Mouse (Mus musculus): ENCODE data around the gene Mef2d.

The Mef2d gene

DNA sequence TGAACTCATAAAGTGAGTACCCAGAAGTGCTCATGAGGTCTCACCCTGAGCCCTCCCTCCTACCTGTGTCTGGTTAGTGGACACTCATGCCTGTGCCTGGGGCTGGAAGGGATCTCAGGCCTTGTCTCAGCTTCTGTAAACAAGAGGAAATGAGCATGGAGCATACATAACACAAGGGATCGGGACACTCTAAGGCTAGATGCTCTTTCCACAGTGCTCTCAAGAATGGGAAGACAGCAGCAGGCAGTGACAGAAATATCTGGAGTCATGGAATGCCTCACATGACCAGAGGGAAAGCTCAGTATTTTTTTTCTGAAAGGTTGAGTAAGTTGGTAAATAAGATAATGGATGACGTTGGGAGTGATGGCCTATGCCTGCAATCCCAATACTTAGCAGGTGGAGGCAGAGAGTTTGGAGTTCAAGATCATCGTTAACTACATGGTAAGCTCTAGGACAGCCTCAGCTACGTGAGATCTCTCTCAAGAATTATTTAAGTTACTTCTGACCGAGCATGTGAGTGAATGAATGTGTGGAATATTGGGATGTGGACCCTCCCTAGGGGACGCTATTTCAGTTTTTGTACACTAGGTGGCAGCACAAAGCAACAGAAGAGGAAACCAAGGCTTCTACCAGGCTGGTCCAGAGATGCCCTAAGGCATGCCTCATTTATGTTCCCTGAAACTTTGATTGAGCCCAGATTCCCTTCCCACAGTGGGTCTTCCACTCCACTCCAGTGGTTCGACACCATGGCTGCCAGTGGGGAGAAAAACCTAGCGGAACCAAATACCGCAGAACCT, 49.8 kb downstream of the Mef2d start:
- peak; percentile 54 for DNase-seq

DNA sequence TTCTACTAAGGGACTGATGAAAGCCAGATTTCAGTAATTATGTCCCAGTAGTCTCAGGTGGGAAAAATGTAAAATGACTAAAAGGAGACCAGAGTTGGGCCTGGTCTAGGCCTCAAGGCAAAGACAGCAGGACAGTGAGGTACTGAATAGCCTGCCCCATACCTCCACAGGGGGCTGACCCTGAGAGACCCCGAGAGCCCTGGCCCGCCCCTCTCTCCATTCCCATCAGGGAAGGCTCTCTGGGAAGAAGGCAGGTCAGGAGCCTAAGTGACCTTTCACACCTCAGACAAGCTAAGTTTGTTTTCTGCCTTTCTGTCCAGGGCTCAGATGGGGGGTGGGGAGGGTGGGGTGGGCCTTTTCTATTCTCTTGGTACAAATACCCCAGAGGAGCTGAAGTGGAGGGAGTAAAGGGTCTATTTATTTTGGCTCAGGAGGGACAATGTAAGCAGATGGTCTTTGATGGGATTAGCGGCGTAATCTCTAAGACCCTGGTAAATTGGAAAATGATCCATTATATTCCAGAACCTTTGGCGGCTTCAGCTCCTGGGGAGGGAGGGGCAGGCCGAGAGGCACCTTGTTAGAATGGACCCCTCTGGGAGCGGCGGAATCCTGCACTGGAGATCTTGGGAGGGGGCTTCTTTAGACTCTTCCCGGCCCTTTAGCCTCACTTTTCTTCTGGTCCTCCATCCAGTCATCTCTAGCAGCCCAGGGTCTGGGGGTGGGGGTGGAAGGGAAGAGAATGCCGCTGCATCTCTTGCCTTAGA, 55.8 kb downstream of the Mef2d start:
- no peak for DNase-seq

DNA sequence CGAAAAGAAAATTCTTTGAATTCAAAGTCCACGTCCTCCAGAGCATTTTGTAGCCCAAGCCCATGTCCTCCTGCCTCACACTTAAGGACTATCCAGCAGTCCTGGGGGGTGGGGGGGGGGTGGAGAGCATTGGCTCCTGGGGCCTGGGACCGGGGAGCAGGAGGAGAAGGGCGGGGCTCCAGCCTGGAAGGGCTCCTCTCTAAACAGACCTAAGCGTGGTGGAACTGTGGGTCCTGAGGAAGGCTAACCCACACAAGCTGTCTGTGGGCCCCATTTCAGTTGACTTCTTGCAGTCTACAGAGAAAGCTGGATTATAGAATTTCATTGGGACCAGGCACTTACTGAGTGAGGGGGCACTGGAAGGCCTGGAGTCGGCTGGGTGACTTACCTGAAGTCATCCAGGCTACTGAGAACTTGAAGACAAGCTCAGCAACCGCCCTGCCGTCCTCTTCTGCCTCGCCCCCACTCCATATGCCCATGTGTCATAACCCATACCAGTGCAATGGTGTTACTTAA, 56.4 kb downstream of the Mef2d start:
- DNase-seq, result no peak

DNA sequence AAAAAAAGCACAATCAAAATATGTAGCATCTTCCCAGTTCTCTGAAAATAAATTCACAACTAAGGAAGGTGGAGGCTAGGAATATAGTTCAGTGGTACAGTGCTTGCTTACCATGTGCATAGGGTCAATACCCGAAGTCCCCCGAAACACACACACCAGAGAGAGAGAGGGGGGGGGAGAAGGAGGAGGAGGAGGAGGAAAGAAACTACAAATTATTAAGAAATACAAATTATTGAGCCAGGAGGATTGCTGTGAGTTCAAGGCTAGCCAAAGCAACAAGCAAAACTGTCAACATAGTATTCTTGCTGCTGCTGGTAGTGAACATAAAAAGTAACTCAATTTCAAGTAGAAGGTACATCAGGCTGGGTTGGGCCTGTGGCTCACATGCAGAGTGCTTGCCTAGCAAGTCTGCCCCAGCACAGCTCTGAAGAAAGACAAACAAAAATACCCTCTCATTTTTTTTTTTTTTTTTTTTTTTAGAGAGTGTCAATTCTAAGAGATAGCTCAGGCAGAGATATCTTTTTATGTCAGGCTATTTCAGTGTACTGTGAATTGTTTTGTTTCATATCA, 57.5 kb downstream of the Mef2d start:
- no peak for DNase-seq

DNA sequence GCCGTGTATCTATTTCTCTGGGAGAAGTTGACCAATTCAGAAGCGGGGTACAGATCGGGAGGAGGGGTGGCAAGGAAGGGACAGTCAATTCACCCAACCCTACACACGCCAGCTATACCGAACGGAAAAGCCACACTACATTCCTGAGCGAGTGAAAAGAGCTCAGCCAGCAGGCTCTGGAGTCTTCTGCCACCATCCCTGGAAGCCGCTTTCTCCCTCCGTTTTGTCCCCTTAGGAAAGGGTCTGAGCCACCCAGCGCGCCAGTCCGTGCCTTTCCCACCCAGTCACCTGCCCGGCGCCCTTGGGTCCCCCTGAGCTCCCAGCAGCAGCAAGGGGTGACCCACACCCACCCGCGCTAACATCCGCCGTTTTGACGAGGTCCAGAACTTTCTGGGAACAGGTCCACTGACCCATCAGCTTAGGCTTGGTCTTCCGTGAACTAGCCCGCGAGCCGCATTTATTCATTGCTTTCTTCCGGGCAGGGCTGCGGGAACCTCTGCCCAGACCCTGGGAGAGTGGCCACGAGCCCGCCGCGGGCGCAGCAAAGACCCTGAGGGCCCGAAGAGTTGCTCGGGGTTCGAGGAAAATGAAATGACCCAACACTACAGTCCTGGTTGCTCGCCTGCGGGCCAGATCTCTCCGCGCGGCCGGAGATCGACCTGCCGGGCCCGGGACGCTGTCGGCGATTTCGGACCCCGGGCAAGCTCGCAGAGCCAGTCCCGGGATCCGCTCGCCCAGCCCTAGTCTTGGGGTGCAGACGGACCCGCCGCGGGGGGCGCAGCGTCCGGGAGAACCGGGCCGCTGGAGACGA, 58.2 kb downstream of the Mef2d start:
- DNase-seq, result no peak

DNA sequence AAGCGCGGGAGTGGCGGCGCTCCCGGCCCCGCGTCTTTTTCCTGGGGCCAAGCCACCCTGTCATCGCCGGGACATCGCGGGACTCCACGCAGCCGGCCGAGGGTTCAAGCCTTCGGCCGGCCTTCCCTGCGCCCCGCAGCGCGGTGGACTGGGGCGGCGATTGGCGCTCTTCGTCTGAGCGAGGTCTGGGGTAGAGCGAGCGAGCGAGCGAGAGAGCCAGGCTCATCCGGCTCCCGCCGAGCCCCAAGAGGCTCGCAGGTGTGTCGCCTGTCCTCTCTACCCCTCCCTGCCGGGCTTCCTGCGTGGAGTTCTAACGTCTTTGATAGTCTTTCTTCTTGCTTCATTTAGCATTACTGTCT, 58.8 kb downstream of the Mef2d start:
- no peak for DNase-seq

DNA sequence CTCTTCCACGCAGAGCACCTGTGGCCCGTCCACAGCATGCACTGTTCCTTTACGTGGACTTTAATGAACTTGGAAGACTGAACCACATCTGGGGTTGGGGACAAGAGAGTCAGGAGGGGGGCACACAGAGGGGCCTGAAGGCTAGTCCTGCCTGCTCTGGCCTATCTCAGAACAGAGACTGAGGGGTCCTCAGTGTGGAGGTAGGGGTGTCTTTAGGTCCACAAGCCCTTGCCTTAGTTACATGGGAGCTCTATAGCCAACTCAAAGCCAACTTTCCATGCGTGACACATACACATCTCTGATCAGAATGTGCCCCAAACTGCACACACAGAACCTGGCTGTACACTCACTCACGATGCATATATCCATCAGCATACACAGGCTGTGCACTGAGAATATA, 59.5 kb downstream of the Mef2d start:
- no peak for DNase-seq

DNA sequence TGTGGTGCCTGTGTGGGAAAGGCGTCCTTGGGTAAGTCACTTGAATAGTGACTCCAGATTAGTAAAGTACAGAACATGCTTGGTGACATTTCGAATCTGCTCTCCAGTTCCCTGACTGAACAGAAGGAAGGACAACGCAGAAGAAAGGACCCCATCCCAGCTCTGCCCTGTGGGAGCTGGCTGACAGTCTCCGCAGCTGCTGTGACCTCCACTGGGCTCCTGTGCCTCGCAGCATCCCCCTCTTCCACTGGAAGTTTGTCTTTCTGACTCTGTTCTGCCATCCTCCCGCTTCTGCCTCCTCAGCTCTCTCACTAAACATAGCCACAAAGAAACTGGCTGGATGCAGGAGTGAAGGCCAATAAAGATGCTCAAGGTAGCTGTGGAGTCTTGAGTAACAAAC, 60.8 kb downstream of the Mef2d start:
- no peak for DNase-seq

DNA sequence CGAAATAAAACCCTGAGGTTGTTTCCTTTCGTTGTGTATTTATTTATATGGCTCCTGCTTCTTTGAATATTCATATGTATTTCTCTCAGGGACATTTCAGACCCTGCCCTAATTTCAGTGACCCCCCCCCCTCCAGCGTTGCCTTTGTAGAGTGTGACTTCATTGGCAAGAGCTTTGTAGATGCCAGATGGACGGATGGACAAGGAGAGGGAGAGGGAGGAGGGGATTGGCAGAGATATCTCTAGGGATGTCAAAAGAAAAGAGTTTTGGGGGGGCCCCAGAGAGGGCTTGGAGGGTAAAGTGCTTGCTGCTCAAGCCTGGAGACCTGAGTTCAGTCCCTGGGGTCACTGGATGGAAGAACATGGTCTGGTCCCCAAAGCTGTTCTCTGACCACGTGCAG, 61.3 kb downstream of the Mef2d start:
- DNase-seq, result no peak

DNA sequence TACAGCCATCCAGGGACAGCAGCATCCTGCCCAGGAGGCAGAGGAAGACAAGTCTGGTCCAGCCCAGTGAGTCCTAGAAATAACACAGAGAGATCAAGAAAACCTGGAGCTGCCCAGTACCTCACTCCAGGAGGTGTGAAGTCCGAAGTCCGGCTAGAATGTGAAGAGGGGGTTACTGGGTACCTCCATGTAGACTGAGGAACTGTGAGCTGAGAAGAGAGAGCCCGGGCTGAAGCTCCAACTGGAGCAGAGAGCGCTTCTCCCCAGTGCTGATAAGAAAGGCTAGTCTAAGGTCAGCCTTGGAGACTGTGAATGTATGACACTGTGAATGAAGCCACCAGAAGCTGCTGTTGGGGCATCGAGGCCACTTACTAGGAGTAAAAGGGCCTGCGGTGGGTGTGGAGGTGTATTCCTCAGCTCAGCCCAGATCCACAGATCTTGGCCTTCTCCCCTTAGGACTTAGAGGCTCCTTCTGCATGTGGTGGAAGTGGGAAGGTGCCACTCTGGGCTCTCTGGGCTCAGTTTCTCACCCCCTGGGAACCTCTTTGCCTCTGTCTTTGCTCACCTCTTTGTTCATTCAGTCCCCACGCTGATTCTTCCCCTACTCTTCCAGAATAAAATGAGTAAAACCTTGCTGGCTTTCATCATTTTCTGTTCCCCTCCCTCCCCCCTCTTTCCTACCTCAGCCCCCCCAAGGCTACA, 62.0 kb downstream of the Mef2d start:
- DNase-seq, result no peak

DNA sequence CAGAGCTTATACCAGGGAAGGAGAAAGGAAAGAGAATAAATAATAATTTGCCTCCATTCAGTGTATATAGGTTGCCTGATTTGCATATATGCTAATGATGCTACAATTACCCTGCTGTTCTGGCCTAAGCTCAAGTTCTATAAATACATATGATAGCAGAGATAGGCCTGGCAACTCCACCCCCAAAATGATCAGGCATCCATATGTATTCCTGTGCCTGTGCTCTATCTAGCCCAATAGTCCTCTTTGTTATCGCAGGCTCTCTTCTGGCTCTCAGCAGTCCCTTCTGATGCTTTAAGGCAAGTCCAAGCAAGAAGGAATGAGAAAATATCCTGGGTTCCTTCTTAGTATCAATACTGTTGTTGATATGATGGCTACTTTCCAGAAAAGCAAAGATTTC, 62.6 kb downstream of the Mef2d start:
- DNase-seq, result no peak

DNA sequence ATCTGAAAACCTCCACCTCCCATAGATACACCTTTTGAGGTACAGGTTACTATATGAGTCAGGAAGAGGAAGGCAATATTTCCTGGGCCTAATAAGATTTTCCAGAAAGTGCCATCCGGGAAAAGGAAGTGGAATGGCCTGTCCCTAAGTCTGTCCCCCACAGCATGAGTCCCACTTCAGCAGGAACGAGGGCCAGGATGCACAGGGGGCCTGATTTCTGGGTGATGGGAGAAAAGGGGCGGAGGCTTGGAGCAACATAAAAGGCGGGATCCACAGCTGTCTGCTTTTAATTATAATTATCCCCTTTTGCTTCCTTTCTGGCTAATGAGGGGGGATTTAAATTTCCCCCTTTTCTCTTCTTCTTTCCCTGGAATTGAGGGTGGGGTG, 63.0 kb downstream of the Mef2d start:
- DNase-seq, result no peak

DNA sequence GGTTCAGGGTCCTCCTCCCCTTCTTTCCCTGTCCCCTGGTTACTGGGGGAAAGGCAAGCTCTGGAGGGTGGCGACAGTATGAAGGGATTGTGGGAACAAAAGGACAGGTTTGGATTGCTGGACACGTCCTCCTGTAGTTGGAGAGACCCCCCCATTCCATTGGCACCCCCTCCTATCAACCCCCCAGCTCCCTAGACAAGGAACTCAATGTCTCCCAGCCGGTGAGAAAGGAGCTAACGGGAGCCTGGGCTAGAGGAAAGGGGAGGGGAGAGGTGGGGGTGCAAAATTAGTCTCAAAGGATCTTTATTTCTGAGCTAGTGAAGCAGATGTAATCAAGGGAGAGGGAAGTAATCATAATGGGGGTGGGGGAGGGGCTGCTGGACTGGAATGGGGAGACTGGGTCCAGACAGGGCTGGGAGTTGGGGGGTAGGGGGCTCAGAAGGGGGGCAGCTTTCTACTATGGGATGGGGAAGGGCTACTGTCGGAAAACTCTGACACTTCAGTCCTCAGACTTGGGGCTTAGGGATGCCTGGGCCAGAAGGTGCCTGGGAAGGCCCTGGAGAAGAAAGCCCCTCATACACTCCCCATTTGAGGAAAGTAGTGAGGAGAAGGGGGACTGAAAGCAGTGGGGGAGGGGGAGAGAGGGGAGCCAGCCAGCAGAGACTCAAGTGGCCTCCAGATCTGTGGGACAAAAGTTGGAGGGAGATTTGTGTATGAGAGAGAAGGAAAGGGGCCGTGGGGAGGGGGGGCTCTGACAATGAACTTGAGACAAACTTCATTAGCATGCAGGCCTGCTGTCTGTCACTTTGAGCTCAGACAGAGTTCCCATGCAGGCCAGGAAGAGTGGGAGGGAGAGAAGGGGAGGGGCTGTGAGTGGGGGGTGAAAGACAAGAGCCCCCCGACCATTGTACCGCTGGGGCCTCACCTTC, 63.7 kb downstream of the Mef2d start:
- no peak for DNase-seq

DNA sequence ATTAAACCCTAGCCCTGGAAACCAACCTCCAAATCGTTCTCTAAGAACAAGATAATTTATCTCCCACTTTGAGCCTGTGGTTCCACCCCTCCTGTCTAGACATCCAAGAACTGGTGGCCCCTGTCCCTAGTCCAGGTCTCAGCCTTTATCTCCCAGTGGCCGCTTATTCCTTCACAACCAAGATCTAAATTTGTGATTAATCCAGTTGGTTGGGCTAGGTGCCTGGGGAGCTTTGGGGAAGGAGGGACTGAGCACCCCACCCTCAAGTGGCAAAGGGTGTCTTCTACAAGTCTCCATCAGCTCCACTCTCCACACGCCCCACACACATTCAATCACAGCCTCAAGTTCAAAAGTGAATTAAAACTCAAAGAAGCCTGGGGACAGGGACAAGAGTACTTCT, 64.3 kb downstream of the Mef2d start:
- no peak for DNase-seq

DNA sequence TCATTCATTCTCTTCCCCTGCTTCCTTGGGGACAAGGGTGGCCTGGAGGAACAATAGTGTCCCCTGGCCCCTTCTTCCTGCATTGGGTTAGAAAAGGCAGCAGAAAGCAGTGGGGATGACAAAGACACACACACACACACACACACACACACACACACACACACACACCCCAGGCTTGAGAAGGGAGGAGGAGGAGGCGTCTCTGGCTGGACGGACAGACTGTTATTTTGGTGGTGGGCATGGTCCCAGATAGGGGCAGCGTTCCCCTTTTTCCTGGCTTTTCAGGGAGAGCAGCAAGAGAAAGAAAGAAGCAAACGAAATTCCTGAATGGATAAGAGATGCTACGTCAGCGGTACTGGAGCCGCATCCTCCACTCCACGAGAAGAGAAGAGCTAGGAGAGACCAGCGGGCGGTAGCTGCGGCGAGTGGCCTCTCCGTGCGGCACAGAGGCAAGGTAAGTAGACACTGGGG, 64.8 kb downstream of the Mef2d start:
- no peak for DNase-seq

DNA sequence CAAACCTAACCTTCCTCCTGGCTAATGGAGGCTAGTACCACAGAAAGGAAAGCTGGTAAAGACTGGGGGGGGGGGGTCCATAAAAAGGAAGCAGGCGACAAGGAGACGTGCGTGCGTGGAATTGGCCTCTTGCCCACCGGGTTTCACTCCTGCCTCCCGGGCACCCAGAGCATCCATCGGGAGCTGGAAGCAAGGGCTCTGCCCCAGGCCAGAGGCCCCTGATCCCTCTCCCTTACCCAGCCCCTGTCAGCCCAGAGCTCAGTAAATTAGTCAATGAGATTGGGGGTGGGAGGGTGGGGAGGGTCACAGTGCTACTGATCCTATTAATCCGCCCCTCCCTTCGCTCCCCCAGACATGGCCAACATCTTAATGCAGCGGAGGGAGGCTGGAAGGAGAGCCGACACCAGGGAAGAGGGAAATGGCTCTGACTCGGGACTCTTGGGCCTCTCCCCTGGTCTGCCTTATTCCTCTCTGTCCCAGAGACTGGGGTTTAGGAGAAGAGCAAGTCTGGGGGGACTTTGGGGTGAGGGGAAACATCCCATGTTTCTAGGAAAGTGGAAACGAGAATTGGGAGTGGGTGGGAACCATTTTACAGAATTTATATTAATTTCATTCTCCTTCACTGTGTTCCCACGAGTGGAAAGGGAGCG, 65.4 kb downstream of the Mef2d start:
- no peak for DNase-seq

DNA sequence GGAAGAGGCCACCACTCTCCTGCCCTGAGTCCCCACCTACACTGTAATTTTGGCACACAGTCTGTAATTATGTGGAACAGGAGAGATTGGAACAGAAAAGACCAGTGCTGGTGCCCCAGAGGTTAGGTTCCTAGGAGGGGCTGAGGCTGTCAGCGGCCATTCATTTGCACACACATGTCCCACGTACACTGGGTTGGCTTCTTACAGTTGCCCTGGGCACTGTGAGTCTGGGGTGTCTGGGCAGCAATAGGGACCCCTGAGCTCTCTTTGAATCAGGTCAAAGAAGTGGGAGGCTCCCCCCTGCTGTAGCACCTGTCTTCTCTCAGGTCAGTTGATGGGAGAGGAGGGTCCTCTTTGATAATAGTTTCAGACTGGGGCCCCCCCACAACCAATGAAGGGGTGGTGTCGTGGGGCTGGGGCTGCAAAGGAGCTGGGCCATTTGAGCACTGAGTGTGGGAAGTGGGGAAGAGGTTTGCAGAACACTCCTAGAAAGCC, 66.1 kb downstream of the Mef2d start:
- DNase-seq, result no peak

DNA sequence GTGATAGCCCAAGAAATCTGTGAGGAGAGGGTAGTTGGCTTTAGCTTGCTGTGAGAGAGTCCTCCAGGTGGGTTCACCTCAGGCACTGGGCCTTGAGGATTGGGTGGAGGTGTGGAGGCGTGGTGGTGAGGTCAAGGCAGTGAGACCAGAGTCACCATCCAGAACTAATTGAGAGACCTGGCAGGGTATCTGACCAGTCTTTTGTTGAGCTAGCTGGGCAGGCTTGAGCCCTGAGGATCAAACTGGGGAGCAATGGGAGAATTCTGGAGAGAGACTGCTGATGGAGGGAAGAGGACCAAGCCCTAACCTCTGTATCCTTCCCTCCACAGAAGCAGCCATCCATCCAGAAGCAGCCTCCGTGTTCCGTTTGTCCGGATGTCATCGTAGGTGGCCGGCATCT, 67.1 kb downstream of the Mef2d start:
- DNase-seq, result no peak

DNA sequence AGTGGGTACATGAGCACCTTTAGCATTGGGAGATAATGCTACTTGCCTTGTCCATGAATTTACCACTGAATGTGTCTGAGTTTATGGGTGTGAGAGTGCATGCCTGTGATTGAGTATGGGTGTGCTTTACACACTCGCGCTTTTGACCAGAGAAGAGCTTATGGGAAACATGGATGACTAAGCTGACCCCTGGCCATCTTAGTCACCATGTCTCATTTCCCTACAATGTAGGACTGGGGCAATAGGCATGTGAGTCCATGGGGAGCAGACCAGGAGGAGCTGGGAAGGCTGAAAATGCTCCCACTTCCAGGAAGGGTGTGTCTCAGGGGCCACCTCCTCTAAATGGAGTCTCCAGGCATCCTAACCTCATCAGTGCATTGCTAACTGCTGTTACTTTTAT, 67.9 kb downstream of the Mef2d start:
- DNase-seq, result no peak

DNA sequence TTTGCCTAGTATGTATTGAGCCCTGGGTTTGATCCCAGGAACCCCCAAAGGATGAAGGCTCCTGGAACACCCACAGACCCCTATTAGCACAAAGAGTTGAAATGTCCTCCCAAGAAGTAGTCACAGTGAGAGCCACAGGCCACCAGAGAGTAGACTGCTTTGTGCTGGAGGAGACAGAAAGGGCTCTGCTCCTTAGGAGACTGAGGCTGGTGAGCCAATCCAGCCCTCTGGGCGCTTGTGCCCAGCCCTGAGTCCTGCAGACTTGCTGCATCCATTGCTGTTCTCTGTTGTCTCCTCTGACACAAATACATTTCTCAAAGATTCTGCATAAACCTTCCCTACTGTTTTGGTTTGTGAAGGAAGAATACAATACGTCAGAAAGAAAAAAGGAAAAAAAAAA, 68.7 kb downstream of the Mef2d start:
- no peak for DNase-seq

DNA sequence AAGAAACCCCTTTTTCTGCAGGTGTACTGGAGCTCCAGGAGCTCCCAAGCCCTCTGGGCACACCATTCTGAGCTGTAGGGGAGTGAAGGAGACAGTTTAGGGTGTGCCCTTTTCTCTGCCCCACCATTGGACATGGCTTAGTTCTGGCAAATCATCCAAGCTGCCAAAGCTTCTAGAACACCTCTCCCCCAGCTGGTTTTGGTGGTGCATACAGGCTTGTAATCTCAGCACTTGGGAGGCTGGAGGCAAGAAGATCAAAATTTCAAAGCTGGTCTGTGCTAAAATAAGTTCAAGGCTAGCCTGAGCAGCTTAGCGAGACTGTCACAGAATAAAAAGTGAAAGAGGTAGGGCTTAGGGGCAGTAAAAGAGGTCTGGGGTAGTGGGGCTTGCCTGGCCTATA, 70.2 kb downstream of the Mef2d start:
- no peak for DNase-seq

Data from lung, postnatal 36 days (tissue).